Mouse (Mus musculus) small intestine, adult 2 months (tissue): ENCODE data around the gene Pmf1.

Experiments used
- CTCF ChIP-seq: fragments of 200-500 bp; IDR thresholded peaks from 2 replicates; pipeline ENCODE4 v1.5.1; 2012; ENCODE audit warnings: low read depth, mild to moderate bottlenecking, control low read depth, inconsistent platforms, low read length, moderate library complexity, mixed read lengths; ENCODE audit not compliant: insufficient replicate concordance, insufficient read length; ENCODE audit errors: extremely low read depth
- POLR2A ChIP-seq: fragments of 200-500 bp; IDR thresholded peaks from 2 replicates; pipeline ENCODE4 v1.6.1; 2012; ENCODE audit warnings: low read depth, mild to moderate bottlenecking, control low read depth, inconsistent platforms, low read length, moderate library complexity

- TF ChIP-seq POLR2A (no peak), CTCF (no peak)
Measured at GRCm38 (mm10) chr3:88359584-88359983, 50.5 kb downstream of the Pmf1 start.
